Mouse (Mus musculus) CD8-positive naive resting alpha-beta T cell, adult 2 months (primary cell): Measurements from ENCODE around the gene Slc47a1.
A peak's percentile ranks its signal among the peaks of the same experiment; 100 is the strongest.

Experiments used
- DNase-seq, 2 experiments: peaks; one replicate each; pipeline ENCODE4 v3.0.0; 2022; ENCODE audit warnings: low read depth in 2 of 2, low spot score in 2 of 2

Slc47a1 gene

DNA sequence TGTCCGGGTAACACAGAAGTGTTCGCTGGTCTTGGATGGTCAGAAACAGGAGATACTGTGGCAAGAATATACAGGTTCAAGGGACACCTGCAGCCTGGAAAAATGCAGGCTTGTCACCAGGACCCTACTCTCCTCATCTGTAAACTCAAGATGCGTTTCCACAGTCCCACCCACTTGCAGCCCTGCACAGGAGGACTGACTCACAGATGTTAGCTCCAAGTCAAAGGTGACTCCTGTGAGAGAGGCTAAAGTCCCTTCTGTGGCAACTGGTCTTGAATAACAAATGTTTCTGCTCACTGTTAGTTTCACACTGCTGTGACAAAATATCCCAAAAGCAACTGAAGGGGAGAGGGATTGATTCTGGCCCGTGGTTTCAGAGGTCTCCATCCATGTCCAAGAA lies 506 bp upstream of the Slc47a1 start:
- no peak for DNase-seq

GRCm38 (mm10) chr11:61368668-61369067 lies 9.5 kb downstream of the Slc47a1 start:
- DNase-seq, result no peak

GRCm38 (mm10) chr11:61366517-61367273 lies 11.4 kb downstream of the Slc47a1 start:
- DNase-seq, result no peak

- DNase-seq, result no peak
These were observed 12.2 kb downstream of the Slc47a1 start for GRCm38 (mm10) chr11:61365938-61366337.

DNA sequence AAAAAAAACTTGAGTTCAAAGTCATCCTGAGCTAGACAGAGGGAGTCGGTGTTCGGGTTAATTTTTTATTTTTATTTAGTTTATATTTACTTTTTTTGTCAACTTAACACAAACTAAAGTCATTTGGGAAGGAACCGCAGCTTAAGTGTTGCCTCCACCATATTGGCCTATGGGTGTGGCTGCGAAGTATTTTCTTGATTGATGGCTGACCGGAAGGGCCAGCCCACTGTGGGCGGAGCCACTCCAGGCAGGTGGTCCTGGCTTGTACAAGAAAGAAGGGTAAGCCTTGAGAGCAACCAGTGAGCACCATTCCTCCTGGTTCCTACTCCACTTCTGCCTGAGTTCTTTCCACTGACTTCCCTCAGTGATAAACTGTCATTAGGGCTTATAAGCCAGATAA lies 14.0 kb downstream of the Slc47a1 start:
- DNase-seq, result no peak

DNA sequence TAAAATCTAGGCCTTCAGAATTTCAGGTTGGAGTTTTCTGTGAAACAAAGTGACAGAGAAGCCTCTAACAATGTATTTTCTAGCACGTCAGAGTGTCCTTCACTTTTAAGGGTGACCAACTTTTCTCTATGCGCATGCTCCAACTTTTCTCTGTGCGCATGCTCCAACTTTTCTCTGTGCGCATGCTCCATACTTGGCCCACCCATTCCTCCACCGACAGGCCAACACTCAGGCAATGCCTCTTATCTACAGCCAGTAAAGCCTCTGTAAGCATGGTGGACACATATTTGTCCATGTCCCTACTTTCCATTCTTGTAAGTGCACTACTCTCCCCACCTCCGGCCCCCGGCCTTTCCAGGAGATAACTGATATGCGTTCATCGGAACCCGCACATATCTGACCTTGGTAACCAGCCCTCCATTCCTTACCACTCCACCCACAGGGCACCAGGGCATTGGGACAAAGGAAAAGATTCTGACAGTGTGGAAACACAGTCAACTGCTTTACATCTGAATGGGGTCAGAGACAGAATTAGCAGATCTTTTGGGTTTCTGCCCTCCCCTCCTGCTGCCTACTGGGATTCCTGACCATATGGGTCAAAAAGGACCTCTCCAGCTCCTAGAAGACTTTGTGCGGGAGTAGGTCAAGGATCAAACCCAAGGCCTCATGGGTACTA lies 16.5 kb downstream of the Slc47a1 start:
- DNase-seq, result no peak

GRCm38 (mm10) chr11:61356600-61356999 lies 21.5 kb downstream of the Slc47a1 start:
- DNase-seq, result no peak

DNA sequence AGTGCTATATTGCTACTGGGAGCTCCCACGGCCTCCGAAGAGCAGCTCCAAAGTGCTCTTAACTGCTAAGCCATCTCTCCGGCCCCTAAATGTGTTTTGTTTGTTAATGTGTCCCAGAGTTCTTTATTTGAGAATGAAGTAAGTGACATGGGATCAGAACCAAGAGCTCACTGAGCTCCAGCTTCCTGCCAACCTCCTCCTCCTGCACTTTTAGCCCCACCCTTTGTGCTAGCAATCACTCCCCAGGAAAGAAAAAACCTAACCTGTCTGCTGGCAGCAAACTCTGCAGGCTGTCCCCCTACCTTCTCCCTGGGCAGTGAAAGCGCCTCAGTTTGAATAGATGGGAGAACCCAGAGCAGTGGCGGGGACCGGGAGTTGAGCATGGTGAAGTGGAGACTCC lies 22.0 kb downstream of the Slc47a1 start:
- DNase-seq, result no peak

- DNase-seq, result no peak
These were observed 22.8 kb downstream of the Slc47a1 start for GRCm38 (mm10) chr11:61355351-61355750.

DNA sequence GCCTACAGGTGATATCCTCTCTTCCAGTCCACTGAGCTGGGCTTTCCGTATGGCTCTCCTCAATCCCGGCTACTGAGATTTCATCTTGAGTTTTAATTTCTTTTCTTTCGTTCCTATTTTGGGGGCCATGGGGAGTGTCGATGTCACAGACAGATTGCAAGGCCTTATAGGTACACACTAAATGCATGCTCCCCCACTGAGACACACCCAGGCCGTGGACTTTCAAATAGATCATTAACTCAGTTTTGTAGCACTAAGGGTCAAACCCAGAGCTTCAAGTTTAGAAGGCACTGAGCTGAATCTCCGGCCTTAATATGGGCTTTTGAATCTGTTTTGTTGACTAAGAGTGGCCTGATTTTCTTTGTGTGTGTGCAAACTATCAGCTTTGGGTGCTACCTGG lies 23.8 kb downstream of the Slc47a1 start:
- no peak for DNase-seq

DNA sequence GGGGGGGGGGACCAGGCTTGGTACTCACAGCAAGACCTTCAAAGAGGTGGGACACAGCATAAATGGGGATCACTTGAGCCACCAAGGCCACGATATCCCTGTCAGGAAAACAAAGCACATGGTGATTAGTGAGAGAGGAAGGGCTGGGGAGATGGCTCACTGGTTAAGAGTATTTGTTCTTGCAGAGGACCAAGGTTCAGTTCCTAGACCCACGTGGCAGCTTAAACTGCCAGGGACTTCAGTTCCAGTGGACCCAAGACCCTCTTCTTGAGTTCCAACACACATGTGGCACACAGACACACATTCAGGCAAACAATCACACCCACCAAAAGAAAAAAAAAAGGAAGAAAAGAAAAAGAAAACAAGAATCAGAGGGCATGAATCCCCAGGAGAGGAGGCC lies 25.1 kb downstream of the Slc47a1 start:
- DNase-seq, result no peak

GRCm38 (mm10) chr11:61352138-61352651 lies 25.9 kb downstream of the Slc47a1 start:
- no peak for DNase-seq

DNA sequence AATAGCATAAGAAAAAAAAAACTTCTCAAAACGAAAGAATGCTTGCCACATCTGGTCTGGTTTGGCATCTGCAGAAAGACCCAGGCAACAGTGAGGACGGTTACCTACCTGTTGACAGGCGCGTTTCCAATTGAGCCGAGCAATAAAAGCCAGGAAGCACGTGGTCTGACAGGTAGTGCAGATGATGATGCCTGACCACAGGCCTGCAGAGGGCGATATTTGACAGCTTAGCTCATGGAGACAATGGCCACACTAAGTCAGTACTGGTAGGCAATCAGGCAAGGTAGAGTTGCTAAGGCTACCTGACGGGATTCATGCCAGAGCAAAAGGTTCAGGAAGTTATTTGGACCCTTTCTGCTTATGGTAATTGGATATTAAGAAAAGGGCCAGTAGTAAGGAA lies 28.8 kb downstream of the Slc47a1 start:
- peak; percentile 55 to 78 for DNase-seq

- no peak for DNase-seq
These were observed 32.0 kb downstream of the Slc47a1 start for GRCm38 (mm10) chr11:61346133-61346532.

- peak in 1 of 2 experiments; percentile 6 for DNase-seq
These were observed 35.4 kb downstream of the Slc47a1 start, which contains the start of gene Slc47a2 for GRCm38 (mm10) chr11:61342505-61343420. TSS of gene Slc47a2 (minus strand) at chr11:61342860.

DNA sequence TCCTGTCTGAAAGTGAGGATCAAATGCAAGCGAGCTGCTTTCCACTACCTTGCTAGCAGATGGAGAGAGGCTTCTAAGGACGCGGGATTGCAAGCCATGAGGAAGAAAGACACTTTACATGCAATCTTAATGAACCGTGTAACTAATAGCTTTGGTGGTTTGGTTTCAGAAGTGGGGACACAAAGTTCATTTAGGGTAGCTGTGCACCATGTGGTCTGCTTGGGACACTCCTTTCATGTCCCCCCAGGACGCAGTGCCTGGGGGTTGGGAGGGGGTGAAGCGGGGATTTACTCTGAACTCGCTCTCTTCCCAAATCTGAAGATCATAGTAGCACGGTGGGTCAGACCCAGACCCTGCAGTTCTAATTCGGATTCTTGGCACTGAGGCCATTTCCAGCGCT lies 36.2 kb downstream of the Slc47a1 start:
- DNase-seq, result no peak

DNA sequence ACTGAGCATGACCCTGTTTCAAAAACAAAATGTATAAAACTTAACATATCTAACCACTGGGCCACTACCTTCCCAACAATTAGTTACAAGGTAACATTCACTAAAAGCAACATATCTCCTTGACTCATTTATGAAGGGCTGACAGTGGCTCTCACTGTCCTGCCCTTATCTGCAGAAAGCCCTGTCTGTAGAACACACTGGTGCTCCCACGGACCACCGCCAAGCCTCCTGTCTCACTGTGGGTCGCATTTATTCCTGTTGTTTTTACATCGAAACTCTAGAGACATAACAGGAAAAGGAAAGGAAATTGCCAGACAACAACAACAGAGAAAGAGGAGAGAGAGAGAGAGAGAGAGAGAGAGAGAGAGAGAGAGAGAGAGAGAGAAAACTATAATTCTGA lies 36.9 kb downstream of the Slc47a1 start:
- no peak for DNase-seq

- no peak for DNase-seq
These were observed 37.8 kb downstream of the Slc47a1 start for GRCm38 (mm10) chr11:61340374-61340773.

GRCm38 (mm10) chr11:61337586-61337985 lies 40.6 kb downstream of the Slc47a1 start:
- no peak for DNase-seq

DNA sequence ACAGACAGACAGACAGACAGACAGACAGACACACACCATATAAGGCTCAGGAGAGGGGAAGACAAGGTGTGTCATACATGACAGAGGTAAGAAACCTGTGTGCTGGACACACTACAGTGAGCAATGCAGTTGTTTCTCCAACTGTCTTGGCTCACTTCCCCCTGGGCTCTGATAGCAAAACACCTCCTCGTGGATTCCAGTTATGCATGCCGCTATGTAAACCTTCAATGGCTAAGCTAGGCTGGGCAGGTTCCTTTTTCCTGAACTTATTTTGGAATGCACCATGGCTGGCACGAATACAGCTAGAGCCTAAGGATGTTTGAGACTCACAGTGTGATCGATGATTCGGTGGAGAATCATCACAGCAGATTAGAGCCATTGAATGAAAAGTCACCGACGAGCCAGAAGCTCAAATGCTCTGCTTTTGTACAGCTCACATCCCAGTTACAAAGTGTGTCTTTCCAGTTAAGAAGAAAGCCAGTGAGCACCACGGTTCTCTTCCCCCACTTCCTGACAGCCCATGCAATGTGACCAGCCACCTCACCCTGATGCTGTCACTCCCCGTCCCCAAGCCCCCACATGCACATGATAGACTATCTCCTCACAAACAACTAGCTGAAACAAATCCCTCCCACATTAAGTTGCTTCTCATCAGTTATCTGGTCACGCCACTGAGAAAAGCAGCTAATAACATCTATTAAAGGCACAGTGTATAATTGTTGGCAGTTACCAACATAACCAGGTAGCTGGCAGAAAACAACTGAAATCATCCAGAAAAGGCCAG lies 57.0 kb downstream of the Slc47a1 start:
- DNase-seq, result no peak
